ENCODE assay signal across 8 mouse cellular contexts in the genomic region with DNA sequence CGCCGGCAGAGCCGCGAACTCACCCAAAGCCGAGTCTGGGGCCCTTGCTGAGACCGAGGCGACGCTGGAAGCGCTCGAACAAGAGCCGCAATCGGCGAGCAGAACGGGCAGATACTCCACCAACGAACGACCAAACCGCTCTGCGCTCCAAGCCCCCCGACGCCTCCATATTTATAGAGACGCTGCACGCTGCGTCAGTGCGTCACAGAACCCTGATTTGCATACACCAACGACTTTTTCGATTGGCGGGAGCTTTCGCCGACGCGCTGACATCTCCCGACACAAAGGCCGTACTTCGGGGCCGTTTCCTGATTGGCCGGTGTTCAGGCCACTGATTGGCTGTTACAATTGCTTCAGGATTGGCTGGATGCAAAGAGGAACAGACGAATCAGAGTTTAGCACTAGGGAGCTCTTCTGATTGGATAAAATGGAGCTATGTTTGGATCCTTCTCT. TPM values are rescaled to one million over a fixed set of nuclear protein-coding genes. Genes with fewer than 3 reads are reported as not detected.
DNase-seq lines count a peak whose midpoint lies in the region; ATAC-seq lines count a peak whose summit lies in the region.

No protein-coding gene starts in this region.

- H3K27ac ChIP-seq in hindbrain, embryonic 11.5 days (ENCODE audit: low read depth, low read length) = peak overlapping the region; percentile 98

- DNase-seq in NIH3T3 (ENCODE audit: low read depth) = peak; percentile 99
- DNase-seq in cerebellum, adult 9-11 months = peak; percentile 99
- DNase-seq in frontal cortex, adult 2 months (ENCODE audit: extremely low spot score in 1 of 2, low spot score in 1 of 2) = peak; percentile 97 to 98
- peak; percentile 97 for DNase-seq in hindbrain, embryonic 11.5 days (ENCODE audit: low spot score)
- DNase-seq in layer of hippocampus, postnatal 10 days (ENCODE audit: low spot score in 2 of 2) = peak; percentile 93 to 94
- peak; percentile 94 for DNase-seq in lung, postnatal 14 days
- peak; percentile 98 for DNase-seq in retina, adult 2 months (ENCODE audit: low read depth, low spot score)
- DNase-seq in thymus, postnatal 36 days = peak; percentile 94 to 96

- H3K4me3 ChIP-seq in hindbrain, embryonic 11.5 days (ENCODE audit: low read depth, low read length) = peak overlapping the region; percentile 96

- no peak overlapping the region for H3K4me2 ChIP-seq in hindbrain, embryonic 11.5 days (replicated peaks; ENCODE audit: low read depth, low read length)

- no peaks in the 10 kb centered on the region for H3K9me3 ChIP-seq in hindbrain, embryonic 11.5 days (ENCODE audit: control insufficient read depth, low read length)

- H3K36me3 ChIP-seq in hindbrain, embryonic 11.5 days (ENCODE audit: control insufficient read depth, insufficient read depth, low read length) = no peaks in the 10 kb centered on the region

- peak overlapping the region; percentile 99 for H3K9ac ChIP-seq in hindbrain, embryonic 11.5 days (ENCODE audit: low read depth, low read length)

- H3K27me3 ChIP-seq in hindbrain, embryonic 11.5 days (ENCODE audit: control insufficient read depth, insufficient read depth, low read length) = no peaks in the 10 kb centered on the region

- under 1% methylated on average over 37 of the region's 37 CpGs for WGBS in hindbrain, embryonic 11.5 days

- no peaks in the 10 kb centered on the region for H3K4me1 ChIP-seq in hindbrain, embryonic 11.5 days (replicated peaks; ENCODE audit: control insufficient read depth, insufficient read depth, low read length)

- ATAC-seq in hindbrain, embryonic 11.5 days (ENCODE audit: low FRiP score) = peak; percentile 94

RNA-seq across cellular contexts. Expression of gene H3f3b, which starts 3.4 kb away (rescaled TPM):
- polyA plus RNA-seq in frontal cortex, adult 2 months (2012; rRNA removed) = 347 and 369 TPM in 2 replicates
- 2,172 and 2,203 TPM in 2 replicates for polyA plus RNA-seq in hindbrain, embryonic 11.5 days (2014; fragmentation: Nextera tagmentation; extraction: Ambion mirVana)
- 100 to 1,000 TPM; 400 to 469 TPM for total RNA-seq in layer of hippocampus, postnatal 10 days (2021)

RNA-seq across cellular contexts. Expression of gene Unk, which starts 5.7 kb away (rescaled TPM):
- 35.4 and 38.1 TPM in 2 replicates for polyA plus RNA-seq in frontal cortex, adult 2 months (2012; rRNA removed)
- polyA plus RNA-seq in hindbrain, embryonic 11.5 days (2014; fragmentation: Nextera tagmentation; extraction: Ambion mirVana) = 25.8 and 26.9 TPM in 2 replicates
- 10 to 100 TPM; 23.9 to 28.1 TPM for total RNA-seq in layer of hippocampus, postnatal 10 days (2021)

RNA-seq across cellular contexts. Expression of gene Galk1, which starts 11.9 kb away (rescaled TPM):
- polyA plus RNA-seq in frontal cortex, adult 2 months (2012; rRNA removed) = 17.6 and 19.3 TPM in 2 replicates
- polyA plus RNA-seq in hindbrain, embryonic 11.5 days (2014; fragmentation: Nextera tagmentation; extraction: Ambion mirVana) = 89.0 and 96.3 TPM in 2 replicates
- 10 to 100 TPM; 20.5 to 24.7 TPM for total RNA-seq in layer of hippocampus, postnatal 10 days (2021)

RNA-seq across cellular contexts. Expression of gene Itgb4, which starts 49.9 kb away (rescaled TPM):
- polyA plus RNA-seq in frontal cortex, adult 2 months (2012; rRNA removed) = 5.7 and 7.2 TPM in 2 replicates
- 0.36 and 0.82 TPM in 2 replicates for polyA plus RNA-seq in hindbrain, embryonic 11.5 days (2014; fragmentation: Nextera tagmentation; extraction: Ambion mirVana)
- total RNA-seq in layer of hippocampus, postnatal 10 days (2021) = 1 to 10 TPM in 1 of 2 experiments, under 1 TPM in 1; 0.85 to 1.3 TPM

RNA-seq across cellular contexts. Expression of gene Unc13d, which starts 53.4 kb away (rescaled TPM):
- 0.84 and 0.90 TPM in 2 replicates for polyA plus RNA-seq in frontal cortex, adult 2 months (2012; rRNA removed)
- polyA plus RNA-seq in hindbrain, embryonic 11.5 days (2014; fragmentation: Nextera tagmentation; extraction: Ambion mirVana) = 1.1 and 1.3 TPM in 2 replicates
- total RNA-seq in layer of hippocampus, postnatal 10 days (2021) = 1 to 10 TPM; 1.3 TPM

Comparison
In these comparisons a context has a peak if more than half of its experiments do, and no peak if none do; other contexts are left out.
1. Peak in every context shown above with its lines: DNase-seq, ATAC-seq, H3K4me3 ChIP-seq and H3K27ac ChIP-seq.